In genomic region chr12:8662175-8662574, GRCm38 (mm10) we compare ENCODE assay signal across 14 mouse cellular contexts. TPM values are rescaled to one million over a fixed set of nuclear protein-coding genes. Genes with fewer than 3 reads are reported as not detected.
DNase-seq lines count a peak whose midpoint lies in the region; ATAC-seq and TF ChIP-seq lines count a peak whose summit lies in the region.
"Had no signal": no experiment of that assay in that cellular context is flagged by ENCODE, and none has a peak within 500 bp of the region (broad histone marks: within the 10 kb centered on the region; RNA-seq: fewer than 3 reads in every experiment).

No protein-coding gene starts in this region.

- no peak for TF ChIP-seq CTCF in left cerebral cortex, adult 2 months (IDR thresholded peaks at IDR 0.05)

- ATAC-seq in inflammation-experienced regulatory T-cells, adult 6 months, result peak; percentile 92
- no peak for ATAC-seq in erythroid progenitor cell, adult 5-6 weeks (replicated peaks; ENCODE audit: low FRiP score, poor library complexity, severe bottlenecking)
- ATAC-seq: hindbrain, embryonic 16.5 days had no signal

- H3K4me3 ChIP-seq in left cerebral cortex, adult 2 months, result no peak overlapping the region
- H3K4me3 ChIP-seq: heart, embryonic 13.5 days had no signal

- no peak overlapping the region for H3K27ac ChIP-seq in left cerebral cortex, adult 2 months
- H3K27ac ChIP-seq: heart, embryonic 13.5 days had no signal

- peak; percentile 31 for DNase-seq in lung, postnatal 25 days (ENCODE audit: low spot score)
- DNase-seq in lung, postnatal 14 days, result no peak
- peak; percentile 32 to 49 for DNase-seq in CD8-positive naive resting alpha-beta T cell, adult 2 months (ENCODE audit: low read depth in 2 of 2, low spot score in 2 of 2)
- peak; percentile 51 for DNase-seq in thymus, postnatal 25 days
- DNase-seq in left cerebral cortex, adult 2 months (ENCODE audit: extremely low spot score in 1 of 2, low spot score in 2 of 2), result no peak
- DNase-seq in cerebellum, adult 9-10 months, result no peak
- DNase-seq: adrenal gland, postnatal 14 days; cerebellum, adult 2 months; heart, postnatal 36 days; lung, adult 2 months had no signal

- intact Hi-C loops in left cerebral cortex, adult 2 months (cut with DNase I), result no loop called here

RNA-seq across cellular contexts. Expression of gene Pum2, which starts 11.8 kb away (rescaled TPM):
- 10 to 100 TPM; 60.6 to 67.0 (median 65.5) TPM for polyA plus RNA-seq in inflammation-experienced regulatory T-cells, adult 6 months (2017; shearing (Covaris generic))
- 100 to 1,000 TPM; 193 to 209 TPM for total RNA-seq in left cerebral cortex, adult 2 months (2021)
- 94.1 and 135 TPM in 2 replicates for total RNA-seq in erythroid progenitor cell, adult 5-6 weeks (2015; ENCODE audit: low replicate concordance)
- total RNA-seq in erythroid progenitor cell, adult 5-6 weeks (2017; ENCODE audit: low replicate concordance), result 106 and 142 TPM in 2 replicates

Comparison
In these comparisons a context has a peak if more than half of its experiments do, and no peak if none do; other contexts are left out.
1. DNase-seq: peak in lung, postnatal 25 days (single experiment), CD8-positive naive resting alpha-beta T cell, adult 2 months (2 of 2) and thymus, postnatal 25 days (single experiment); none in lung, postnatal 14 days (single experiment), left cerebral cortex, adult 2 months (0 of 2) and cerebellum, adult 9-10 months (single experiment).